Mouse (Mus musculus) splenic B cell, adult 2 months (primary cell): ENCODE results near the gene Farsb.

ENCODE experiments used
- DNase-seq: peaks from one replicate; pipeline ENCODE4 v3.0.0-alpha.2; 2011; ENCODE audit warnings: low read depth, low spot score
- H3K27me3 ChIP-seq: 2 replicates; pipeline ENCODE4 v1.6.1; 2012; ENCODE audit warnings: mild to moderate bottlenecking, low read length, moderate library complexity, mixed read lengths; ENCODE audit not compliant: control insufficient read depth, poor library complexity, insufficient read depth, severe bottlenecking
- H3K36me3 ChIP-seq: 2 replicates; pipeline ENCODE4 v1.6.1; 2012; ENCODE audit warnings: mild to moderate bottlenecking, low read length, moderate library complexity, mixed read lengths; ENCODE audit not compliant: control insufficient read depth, poor library complexity, insufficient read depth, severe bottlenecking

Gene Farsb

DNA sequence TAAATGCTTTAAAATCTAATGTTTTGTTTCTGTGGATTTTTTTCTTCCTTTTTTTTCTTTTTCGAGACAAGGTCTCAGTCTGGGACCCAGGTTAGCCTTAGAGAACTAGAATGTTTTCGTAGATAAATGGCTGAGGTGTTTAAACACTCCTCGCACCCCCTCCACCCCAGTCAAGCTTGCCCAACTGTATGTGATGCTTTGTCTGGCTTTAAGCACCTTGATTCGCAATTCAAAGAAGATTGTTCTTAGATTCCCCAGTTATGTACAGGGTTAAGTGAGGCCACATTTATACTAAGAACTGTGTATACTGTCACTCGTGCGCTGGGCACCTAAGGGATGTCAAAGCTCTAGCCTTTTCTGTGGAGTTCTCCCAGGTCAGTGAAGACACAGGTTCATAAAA, 68.4 kb downstream of the Farsb start:
- no peaks in the 10 kb centered on the region; the same call in 1 of the 2 replicates for H3K36me3 ChIP-seq
- no peak for DNase-seq
- no peaks in the 10 kb centered on the region for H3K27me3 ChIP-seq

GRCm38 (mm10) chr1:78419593-78419992, 69.1 kb downstream of the Farsb start:
- DNase-seq: peak; percentile 75
- H3K36me3 ChIP-seq: no peaks in the 10 kb centered on the region; the same call in 1 of the 2 replicates
- H3K27me3 ChIP-seq: no peaks in the 10 kb centered on the region

DNA sequence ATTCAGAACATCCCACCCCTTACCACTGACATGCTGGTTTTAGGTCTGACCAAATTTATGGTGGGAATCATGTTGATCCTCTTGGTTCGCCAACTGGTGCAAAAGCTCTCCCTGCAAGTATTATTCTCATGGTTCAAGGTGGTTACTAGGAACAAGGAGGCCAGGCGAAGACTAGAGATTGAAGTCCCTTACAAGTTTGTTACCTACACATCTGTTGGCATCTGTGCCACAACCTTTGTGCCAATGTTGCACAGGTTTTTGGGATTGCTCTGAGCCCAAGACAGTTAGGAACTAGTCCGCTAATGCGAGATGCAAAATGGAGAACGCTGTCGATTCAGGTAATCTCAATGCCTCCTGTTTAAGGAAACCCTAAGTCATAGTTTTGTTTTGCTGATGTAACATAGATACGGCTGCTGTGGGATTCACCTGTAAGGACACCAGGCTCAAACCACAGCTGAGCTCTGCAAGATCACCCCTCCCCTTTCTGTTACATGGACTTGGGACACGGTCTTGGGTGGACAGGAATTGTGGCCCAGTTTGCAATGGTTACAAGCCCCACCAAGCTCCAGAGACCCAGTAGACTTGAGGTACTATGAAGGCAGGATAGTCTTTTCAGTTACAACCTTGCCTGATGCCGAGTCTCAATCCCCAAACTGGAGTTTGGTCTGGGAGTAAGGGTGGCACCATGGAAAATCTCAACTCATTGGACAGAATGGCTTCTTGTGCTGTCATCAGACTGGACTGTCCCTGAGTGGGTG, 71.4 kb downstream of the Farsb start:
- DNase-seq: no peak
- Histone ChIP-seq H3K36me3 (no peaks in the 10 kb centered on the region; the same call in 1 of the 2 replicates), H3K27me3 (no peaks in the 10 kb centered on the region)

GRCm38 (mm10) chr1:78414421-78414820, 74.3 kb downstream of the Farsb start:
- Histone ChIP-seq H3K27me3 (no peaks in the 10 kb centered on the region), H3K36me3 (no peaks in the 10 kb centered on the region; the same call in 1 of the 2 replicates)
- DNase-seq: no peak

DNA sequence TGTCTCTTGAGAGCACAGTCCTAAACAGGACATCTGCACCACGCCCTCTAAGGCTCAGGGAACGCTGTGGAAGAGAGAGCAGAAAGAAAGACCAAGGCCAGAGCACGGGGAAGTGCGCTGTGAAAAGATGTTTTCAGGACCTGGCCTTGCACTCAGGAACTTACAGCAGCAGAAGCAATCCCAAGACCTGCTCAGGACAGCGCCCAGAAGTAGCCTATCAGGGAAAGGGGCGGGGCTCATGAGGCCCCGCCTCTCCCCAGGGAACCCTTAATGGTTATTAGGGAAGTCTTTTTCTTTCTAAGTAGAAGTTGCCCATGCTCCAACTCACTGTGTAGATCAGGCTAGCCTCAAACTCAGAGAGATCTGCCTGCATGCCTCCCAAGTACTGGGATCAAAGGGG, 76.0 kb downstream of the Farsb start:
- Histone ChIP-seq H3K27me3 (no peaks in the 10 kb centered on the region), H3K36me3 (no peaks in the 10 kb centered on the region; the same call in 1 of the 2 replicates)
- DNase-seq: no peak

DNA sequence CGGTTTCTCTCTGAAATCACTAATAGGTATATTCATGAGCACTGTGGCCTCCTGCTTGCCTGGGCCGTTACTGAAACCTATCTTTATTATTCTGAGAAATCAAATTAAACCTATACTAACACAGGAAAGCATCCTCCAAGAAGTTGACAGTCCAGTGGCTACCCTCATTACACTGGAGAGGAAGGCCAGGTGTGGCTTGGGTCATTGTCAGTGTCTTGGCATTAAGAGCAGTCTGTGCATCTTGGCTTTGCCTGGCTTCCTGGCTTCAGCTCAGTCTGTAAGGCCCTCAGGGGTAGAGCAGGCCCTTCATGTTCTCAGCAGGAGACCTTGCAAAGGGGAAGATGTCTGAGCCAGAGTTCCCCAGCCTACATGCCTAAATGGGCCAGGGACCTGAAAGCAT, 79.3 kb downstream of the Farsb start:
- Histone ChIP-seq H3K27me3 (no peaks in the 10 kb centered on the region), H3K36me3 (no peaks in the 10 kb centered on the region; the same call in 1 of the 2 replicates)
- DNase-seq: no peak

DNA sequence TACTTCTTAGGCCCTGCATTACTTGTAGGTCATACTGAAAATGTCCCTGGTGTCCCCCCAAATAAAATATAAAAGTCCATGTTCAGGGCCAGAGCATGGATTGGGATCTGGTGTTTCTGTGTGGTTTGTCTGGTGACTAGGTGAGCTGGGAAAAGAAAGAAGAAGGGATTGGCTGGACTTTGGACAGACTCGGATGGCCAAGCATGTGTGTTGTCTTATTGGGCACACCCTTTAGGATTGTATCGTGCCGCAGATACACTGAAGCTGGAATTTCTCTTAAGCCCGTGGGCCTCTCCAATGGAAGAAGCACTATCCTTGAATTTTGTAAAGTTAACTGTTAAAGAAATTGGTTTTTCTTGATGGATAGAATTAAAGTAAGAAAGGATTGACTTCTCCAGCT, 87.3 kb downstream of the Farsb start:
- Histone ChIP-seq H3K27me3 (no peaks in the 10 kb centered on the region), H3K36me3 (no peaks in the 10 kb centered on the region)
- no peak for DNase-seq

GRCm38 (mm10) chr1:78399755-78400154, 88.9 kb downstream of the Farsb start:
- no peaks in the 10 kb centered on the region for H3K36me3 ChIP-seq
- DNase-seq: no peak
- H3K27me3 ChIP-seq: no peaks in the 10 kb centered on the region

GRCm38 (mm10) chr1:78396320-78396913, 92.3 kb downstream of the Farsb start:
- DNase-seq: no peak
- Histone ChIP-seq H3K27me3 (no peaks in the 10 kb centered on the region), H3K36me3 (no peaks in the 10 kb centered on the region)

DNA sequence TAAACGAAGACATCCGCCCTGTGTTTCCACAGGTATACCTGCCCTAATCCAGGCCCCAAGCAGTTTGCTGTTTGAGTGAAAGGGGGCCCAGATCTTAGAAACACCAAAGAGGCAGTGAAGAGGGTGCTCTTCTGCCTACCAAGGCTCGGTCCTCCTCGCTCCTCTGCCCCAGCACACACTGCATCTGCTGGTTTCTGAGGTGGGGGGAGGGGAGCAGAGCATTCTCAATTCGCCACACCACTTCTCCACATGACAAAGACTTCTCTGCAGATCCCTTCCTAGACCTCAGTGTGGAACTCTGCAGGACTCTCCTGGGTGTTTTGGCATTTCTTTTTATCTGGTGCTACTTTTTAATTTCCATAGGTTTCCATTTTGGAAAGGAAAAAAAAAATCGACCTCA, 93.0 kb downstream of the Farsb start:
- no peaks in the 10 kb centered on the region for H3K27me3 ChIP-seq
- DNase-seq: no peak
- no peaks in the 10 kb centered on the region for H3K36me3 ChIP-seq

DNA sequence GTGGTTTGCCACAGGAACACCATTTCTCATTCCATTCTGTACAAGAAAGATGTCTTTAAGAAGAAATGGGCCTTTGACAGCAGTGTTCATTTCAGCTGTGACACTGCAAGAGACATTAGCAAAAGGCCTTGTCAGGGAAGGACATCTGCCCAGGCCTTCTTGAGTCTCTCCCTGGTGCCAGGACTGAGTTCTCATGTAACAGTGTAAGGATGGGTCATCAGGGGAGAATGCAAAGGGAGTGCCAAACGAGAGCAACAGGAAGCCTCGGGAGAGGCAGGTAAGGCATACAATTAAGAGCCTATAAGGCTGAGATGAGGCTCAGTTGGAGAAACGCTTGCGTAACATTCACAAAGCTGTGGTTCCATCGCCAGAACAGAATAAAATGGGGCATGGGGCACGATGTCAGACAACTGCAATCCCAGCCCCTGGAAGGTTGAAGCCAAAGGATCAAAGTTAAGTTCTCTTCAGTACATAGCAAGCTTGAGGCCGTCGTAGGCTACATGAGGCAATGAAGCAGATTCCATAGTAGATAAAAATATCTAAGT, 93.4 kb downstream of the Farsb start:
- Histone ChIP-seq H3K27me3 (no peaks in the 10 kb centered on the region), H3K36me3 (no peaks in the 10 kb centered on the region)
- DNase-seq: no peak

- Histone ChIP-seq H3K36me3 (no peaks in the 10 kb centered on the region), H3K27me3 (no peaks in the 10 kb centered on the region)
- no peak for DNase-seq
These were observed 99.8 kb downstream of the Farsb start for GRCm38 (mm10) chr1:78388848-78389247.

- DNase-seq: no peak
- Histone ChIP-seq H3K36me3 (no peaks in the 10 kb centered on the region), H3K27me3 (no peaks in the 10 kb centered on the region)
These were observed 100.8 kb downstream of the Farsb start for GRCm38 (mm10) chr1:78387854-78388253.

DNA sequence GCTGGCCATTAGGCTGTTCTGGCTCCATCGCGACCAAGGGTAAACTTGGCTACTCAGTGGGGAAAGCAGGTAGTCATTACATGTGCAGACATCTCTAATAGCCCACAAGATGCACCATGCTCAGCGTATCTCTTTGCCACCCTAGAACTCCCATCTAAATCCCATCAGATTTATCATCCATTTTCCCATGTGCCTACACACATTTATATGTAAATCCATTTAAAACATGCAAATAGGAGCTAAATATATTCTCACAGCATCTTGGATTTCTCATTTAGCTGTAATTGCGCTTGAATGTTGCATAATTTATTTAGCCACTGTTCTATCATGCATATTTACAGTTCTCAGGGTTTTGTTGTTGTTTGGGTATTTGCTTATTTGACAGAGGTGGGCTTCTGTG, 107.7 kb downstream of the Farsb start:
- no peaks in the 10 kb centered on the region for H3K36me3 ChIP-seq
- DNase-seq: no peak
- H3K27me3 ChIP-seq: no peaks in the 10 kb centered on the region

DNA sequence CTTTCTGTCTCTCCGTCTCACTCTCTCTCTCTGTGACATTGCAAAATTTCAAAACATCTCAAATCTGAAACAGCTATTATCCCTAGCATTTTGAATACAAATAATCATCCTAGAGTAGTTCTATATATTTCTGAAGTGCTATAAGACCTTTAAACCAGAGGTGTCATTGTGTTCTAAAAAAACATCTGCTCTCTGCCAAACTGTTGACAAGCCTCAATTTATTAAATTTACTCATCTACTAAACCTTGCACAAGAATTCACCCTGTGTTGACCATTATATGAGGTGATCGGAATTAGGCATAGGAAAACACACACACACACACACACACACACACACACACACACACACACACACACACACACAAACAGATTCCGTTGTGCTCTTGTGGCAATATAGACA, 113.6 kb downstream of the Farsb start:
- no peak for DNase-seq
- Histone ChIP-seq H3K27me3 (no peaks in the 10 kb centered on the region), H3K36me3 (no peaks in the 10 kb centered on the region)
